Mouse (Mus musculus) frontal cortex, postnatal 14 days (tissue): ENCODE results near the gene Gtsf1.

ENCODE experiments used
- DNase-seq, 2 experiments: peaks; one replicate each; pipeline ENCODE4 v3.0.0; 2022; ENCODE audit warnings: low spot score in 2 of 2

Gtsf1 gene

GRCm38 (mm10) chr15:103377752-103378664 lies 52.3 kb downstream of the Gtsf1 start:
- DNase-seq: no peak

- no peak for DNase-seq
Observed at GRCm38 (mm10) chr15:103376837-103377269, 53.4 kb downstream of the Gtsf1 start.

- DNase-seq: no peak
Observed at GRCm38 (mm10) chr15:103375112-103375800, 55.0 kb downstream of the Gtsf1 start.

GRCm38 (mm10) chr15:103372461-103372860 lies 57.8 kb downstream of the Gtsf1 start:
- no peak for DNase-seq

GRCm38 (mm10) chr15:103371741-103372140 lies 58.5 kb downstream of the Gtsf1 start:
- DNase-seq: no peak

GRCm38 (mm10) chr15:103371208-103371607 lies 59.1 kb downstream of the Gtsf1 start:
- no peak for DNase-seq

GRCm38 (mm10) chr15:103370462-103370861 lies 59.8 kb downstream of the Gtsf1 start:
- no peak for DNase-seq

GRCm38 (mm10) chr15:103369123-103369522 lies 61.1 kb downstream of the Gtsf1 start:
- DNase-seq: no peak

GRCm38 (mm10) chr15:103368179-103368940 lies 61.9 kb downstream of the Gtsf1 start:
- no peak for DNase-seq

GRCm38 (mm10) chr15:103366376-103367149 lies 63.7 kb downstream of the Gtsf1 start, which contains the start of gene Itga5:
Gene Itga5 (minus strand): TSS chr15:103366763.
- no peak for DNase-seq

GRCm38 (mm10) chr15:103365471-103366375 lies 64.5 kb downstream of the Gtsf1 start:
- no peak for DNase-seq

- no peak for DNase-seq
Observed at GRCm38 (mm10) chr15:103364761-103365160, 65.5 kb downstream of the Gtsf1 start.

GRCm38 (mm10) chr15:103363809-103364208 lies 66.5 kb downstream of the Gtsf1 start:
- DNase-seq: no peak

GRCm38 (mm10) chr15:103362950-103363349 lies 67.3 kb downstream of the Gtsf1 start:
- no peak for DNase-seq

- no peak for DNase-seq
Observed at GRCm38 (mm10) chr15:103362333-103362732, 67.9 kb downstream of the Gtsf1 start.

- no peak for DNase-seq
Observed at GRCm38 (mm10) chr15:103361269-103361668, 69.0 kb downstream of the Gtsf1 start.

GRCm38 (mm10) chr15:103359869-103360602 lies 70.2 kb downstream of the Gtsf1 start:
- no peak for DNase-seq

GRCm38 (mm10) chr15:103359122-103359510 lies 71.2 kb downstream of the Gtsf1 start:
- no peak for DNase-seq
